ENCODE assay signal across 20 mouse cellular contexts in genomic region chr17:88094327-88094726, GRCm38 (mm10). TPM values are rescaled to one million over a fixed set of nuclear protein-coding genes. Genes with fewer than 3 reads are reported as not detected.
DNase-seq lines count a peak whose midpoint lies in the region; ATAC-seq and TF ChIP-seq lines count a peak whose summit lies in the region.
"Had no signal": no experiment of that assay in that cellular context is flagged by ENCODE, and none has a peak within 500 bp of the region (broad histone marks: within the 10 kb centered on the region; RNA-seq: fewer than 3 reads in every experiment).

No protein-coding gene starts in this region.

- H3K27me3 ChIP-seq in forebrain, embryonic 14.5 days (replicated peaks; ENCODE audit: control insufficient read depth, insufficient read depth, low read length), result no peaks in the 10 kb centered on the region
- H3K27me3 ChIP-seq in forebrain, embryonic 11.5 days (ENCODE audit: control insufficient read depth, insufficient read depth, low read length), result no peaks in the 10 kb centered on the region
- no peaks in the 10 kb centered on the region for H3K27me3 ChIP-seq in hindbrain, embryonic 15.5 days
- H3K27me3 ChIP-seq in hindbrain, embryonic 12.5 days, result no peaks in the 10 kb centered on the region
- no peaks in the 10 kb centered on the region for H3K27me3 ChIP-seq in midbrain, postnatal 0 days (ENCODE audit: insufficient read depth, low read length)
- H3K27me3 ChIP-seq in midbrain, embryonic 11.5 days (ENCODE audit: control insufficient read depth, insufficient read depth, low read length), result no peaks in the 10 kb centered on the region
- H3K27me3 ChIP-seq in hindbrain, embryonic 16.5 days (replicated peaks; ENCODE audit: control insufficient read depth, insufficient read depth, low read length), result no peaks in the 10 kb centered on the region
- H3K27me3 ChIP-seq: embryonic facial prominence, embryonic 13.5 days; heart, embryonic 15.5 days; intestine, embryonic 15.5 days had no signal

- no peak overlapping the region for H3K9ac ChIP-seq in forebrain, embryonic 14.5 days (ENCODE audit: low read length)
- no peak overlapping the region for H3K9ac ChIP-seq in forebrain, embryonic 11.5 days (ENCODE audit: low read length)
- no peak overlapping the region for H3K9ac ChIP-seq in hindbrain, embryonic 15.5 days
- H3K9ac ChIP-seq in hindbrain, embryonic 12.5 days, result no peak overlapping the region
- H3K9ac ChIP-seq in midbrain, postnatal 0 days (replicated peaks; ENCODE audit: low read length, poor library complexity, severe bottlenecking), result 0 out of 2 replicates have a peak overlapping the region, but pooled peaks have one; percentile 13
- H3K9ac ChIP-seq in midbrain, embryonic 11.5 days (ENCODE audit: low read length), result no peak overlapping the region
- H3K9ac ChIP-seq in hindbrain, embryonic 16.5 days (ENCODE audit: low read depth, low read length), result no peak overlapping the region
- H3K9ac ChIP-seq: embryonic facial prominence, embryonic 13.5 days; heart, embryonic 15.5 days; intestine, embryonic 15.5 days had no signal

- ATAC-seq in forebrain, embryonic 14.5 days, result peak; percentile 55; the same call in 1 of the 2 replicates
- no peak for ATAC-seq in forebrain, embryonic 11.5 days (replicated peaks; ENCODE audit: low FRiP score)
- ATAC-seq in hindbrain, embryonic 15.5 days (ENCODE audit: low FRiP score, low read depth), result no peak
- ATAC-seq in hindbrain, embryonic 12.5 days (ENCODE audit: low FRiP score), result no peak
- ATAC-seq in midbrain, postnatal 0 days (ENCODE audit: low FRiP score), result no peak
- no peak for ATAC-seq in midbrain, embryonic 11.5 days (ENCODE audit: low FRiP score)
- no peak for ATAC-seq in hindbrain, embryonic 16.5 days
- ATAC-seq: intestine, embryonic 15.5 days had no signal

- H3K36me3 ChIP-seq in forebrain, embryonic 14.5 days (ENCODE audit: control insufficient read depth, insufficient read depth, low read length), result no peaks in the 10 kb centered on the region
- H3K36me3 ChIP-seq in forebrain, embryonic 11.5 days (ENCODE audit: control insufficient read depth, insufficient read depth, low read length), result no peaks in the 10 kb centered on the region
- H3K36me3 ChIP-seq in hindbrain, embryonic 15.5 days, result no peaks in the 10 kb centered on the region
- no peaks in the 10 kb centered on the region for H3K36me3 ChIP-seq in hindbrain, embryonic 12.5 days
- H3K36me3 ChIP-seq in midbrain, postnatal 0 days (ENCODE audit: insufficient read depth, low read length), result no peaks in the 10 kb centered on the region
- no peaks in the 10 kb centered on the region for H3K36me3 ChIP-seq in midbrain, embryonic 11.5 days (ENCODE audit: control insufficient read depth, insufficient read depth, low read length)
- no peaks in the 10 kb centered on the region for H3K36me3 ChIP-seq in hindbrain, embryonic 16.5 days (ENCODE audit: control insufficient read depth, insufficient read depth, low read length)
- H3K36me3 ChIP-seq: embryonic facial prominence, embryonic 13.5 days; heart, embryonic 15.5 days; intestine, embryonic 15.5 days had no signal

- intact Hi-C loops in left cerebral cortex, postnatal 25 days (cut with DNase I), result no loop called here

- TF ChIP-seq CTCF in midbrain, postnatal 0 days (IDR thresholded peaks at IDR 0.05), result no peak

- H3K4me2 ChIP-seq in forebrain, embryonic 14.5 days (ENCODE audit: low read length), result peak overlapping the region; percentile 21; the same call in 1 of the 2 replicates
- H3K4me2 ChIP-seq in forebrain, embryonic 11.5 days (ENCODE audit: low read depth, low read length, severe bottlenecking), result no peak overlapping the region
- peak overlapping the region; percentile 36; the same call in 1 of the 2 replicates for H3K4me2 ChIP-seq in hindbrain, embryonic 15.5 days
- no peak overlapping the region for H3K4me2 ChIP-seq in hindbrain, embryonic 12.5 days (replicated peaks)
- peak overlapping the region; percentile 20; the same call in 1 of the 2 replicates for H3K4me2 ChIP-seq in midbrain, postnatal 0 days (ENCODE audit: low read depth, low read length, poor library complexity, severe bottlenecking)
- H3K4me2 ChIP-seq in midbrain, embryonic 11.5 days, result no peak overlapping the region
- peak overlapping the region; percentile 20; the same call in 1 of the 2 replicates for H3K4me2 ChIP-seq in hindbrain, embryonic 16.5 days (ENCODE audit: low read length)
- H3K4me2 ChIP-seq: embryonic facial prominence, embryonic 13.5 days; heart, embryonic 11.5 days; heart, embryonic 15.5 days; intestine, embryonic 15.5 days had no signal

- H3K4me1 ChIP-seq in forebrain, embryonic 14.5 days (ENCODE audit: control insufficient read depth, insufficient read depth, low read length), result no peaks in the 10 kb centered on the region
- H3K4me1 ChIP-seq in forebrain, embryonic 11.5 days (replicated peaks; ENCODE audit: control insufficient read depth, insufficient read depth, low read length), result no peaks in the 10 kb centered on the region
- 0 out of 2 replicates have a peak, but pooled peaks cover 3% of the 10 kb centered on the region for H3K4me1 ChIP-seq in hindbrain, embryonic 15.5 days (replicated peaks)
- H3K4me1 ChIP-seq in hindbrain, embryonic 12.5 days, result no peaks in the 10 kb centered on the region
- H3K4me1 ChIP-seq in midbrain, postnatal 0 days (ENCODE audit: insufficient read depth, low read length), result no peaks in the 10 kb centered on the region
- H3K4me1 ChIP-seq in midbrain, embryonic 11.5 days (ENCODE audit: control insufficient read depth, insufficient read depth, low read length), result no peaks in the 10 kb centered on the region
- no peaks in the 10 kb centered on the region for H3K4me1 ChIP-seq in hindbrain, embryonic 16.5 days (ENCODE audit: control insufficient read depth, insufficient read depth, low read depth, low read length)
- H3K4me1 ChIP-seq: embryonic facial prominence, embryonic 13.5 days; heart, embryonic 15.5 days; intestine, embryonic 15.5 days had no signal

- peak; percentile 64 for DNase-seq in forebrain, embryonic 14.5 days (ENCODE audit: low spot score)
- DNase-seq in forebrain, embryonic 11.5 days (ENCODE audit: low spot score), result no peak
- DNase-seq in midbrain, postnatal 0 days (ENCODE audit: low spot score), result peak; percentile 34
- DNase-seq in midbrain, embryonic 11.5 days (ENCODE audit: low spot score, missing footprints), result no peak
- no peak for DNase-seq in left cerebral cortex, postnatal 25 days (ENCODE audit: low spot score in 2 of 2)
- DNase-seq: adrenal gland, postnatal 10 days; cerebellum, adult 11-12 months; cerebellum, adult 9-10 months; cerebellum, postnatal 36 days; gastrocnemius, postnatal 10 days; heart, adult 18-20 months; heart, postnatal 14 days; kidney, adult 18-20 months had no signal

- WGBS in forebrain, embryonic 14.5 days, result 37% methylated on average over 12 of the region's 12 CpGs
- 83% methylated on average over 12 of the region's 12 CpGs for WGBS in forebrain, embryonic 11.5 days
- 41% methylated on average over 12 of the region's 12 CpGs for WGBS in hindbrain, embryonic 15.5 days
- WGBS in hindbrain, embryonic 12.5 days, result 64% methylated on average over 12 of the region's 12 CpGs
- 49% methylated on average over 12 of the region's 12 CpGs for whole genome bisulfite sequencing in midbrain, postnatal 0 days
- 87% methylated on average over 12 of the region's 12 CpGs for WGBS in midbrain, embryonic 11.5 days
- 42% methylated on average over 12 of the region's 12 CpGs for WGBS in hindbrain, embryonic 16.5 days

- no peak overlapping the region for H3K4me3 ChIP-seq in forebrain, embryonic 14.5 days (ENCODE audit: low read depth, low read length)
- H3K4me3 ChIP-seq in forebrain, embryonic 11.5 days (ENCODE audit: low read depth, low read length), result no peak overlapping the region
- H3K4me3 ChIP-seq in hindbrain, embryonic 15.5 days, result no peak overlapping the region
- H3K4me3 ChIP-seq in hindbrain, embryonic 12.5 days, result no peak overlapping the region
- H3K4me3 ChIP-seq in midbrain, postnatal 0 days (ENCODE audit: low read depth, low read length), result no peak overlapping the region
- H3K4me3 ChIP-seq in midbrain, embryonic 11.5 days (ENCODE audit: low read depth, low read length), result no peak overlapping the region
- H3K4me3 ChIP-seq in hindbrain, embryonic 16.5 days (ENCODE audit: low read length), result no peak overlapping the region
- H3K4me3 ChIP-seq: embryonic facial prominence, embryonic 13.5 days; heart, embryonic 15.5 days; intestine, embryonic 15.5 days had no signal

- H3K27ac ChIP-seq in forebrain, embryonic 14.5 days (ENCODE audit: low read depth, low read length), result peak overlapping the region; percentile 44; the same call in 1 of the 2 replicates
- H3K27ac ChIP-seq in forebrain, embryonic 11.5 days (ENCODE audit: low read depth, low read length), result no peak overlapping the region
- no peak overlapping the region for H3K27ac ChIP-seq in hindbrain, embryonic 15.5 days (replicated peaks)
- H3K27ac ChIP-seq in hindbrain, embryonic 12.5 days, result no peak overlapping the region
- no peak overlapping the region for H3K27ac ChIP-seq in midbrain, postnatal 0 days (ENCODE audit: low read depth, low read length)
- H3K27ac ChIP-seq in midbrain, embryonic 11.5 days (ENCODE audit: low read depth, low read length), result no peak overlapping the region
- no peak overlapping the region for H3K27ac ChIP-seq in hindbrain, embryonic 16.5 days (ENCODE audit: low read depth, low read length)
- H3K27ac ChIP-seq: embryonic facial prominence, embryonic 13.5 days; heart, embryonic 15.5 days; intestine, embryonic 15.5 days had no signal

- H3K9me3 ChIP-seq in forebrain, embryonic 14.5 days (replicated peaks; ENCODE audit: control insufficient read depth, low read length), result no peaks in the 10 kb centered on the region
- H3K9me3 ChIP-seq in forebrain, embryonic 11.5 days (ENCODE audit: control insufficient read depth, low read length), result no peaks in the 10 kb centered on the region
- H3K9me3 ChIP-seq in hindbrain, embryonic 15.5 days, result no peaks in the 10 kb centered on the region
- no peaks in the 10 kb centered on the region; the same call in 1 of the 2 replicates for H3K9me3 ChIP-seq in hindbrain, embryonic 12.5 days (replicated peaks)
- no peaks in the 10 kb centered on the region for H3K9me3 ChIP-seq in midbrain, postnatal 0 days (ENCODE audit: low read length)
- no peaks in the 10 kb centered on the region for H3K9me3 ChIP-seq in midbrain, embryonic 11.5 days (ENCODE audit: control insufficient read depth, low read length)
- no peaks in the 10 kb centered on the region for H3K9me3 ChIP-seq in hindbrain, embryonic 16.5 days (ENCODE audit: control insufficient read depth, low read length)
- H3K9me3 ChIP-seq: embryonic facial prominence, embryonic 13.5 days; heart, embryonic 15.5 days; intestine, embryonic 15.5 days had no signal

RNA-seq across cellular contexts. Expression of gene Fbxo11, which starts 29.2 kb away (rescaled TPM):
- polyA plus RNA-seq in forebrain, embryonic 14.5 days (2014; fragmentation: Nextera tagmentation; extraction: Ambion mirVana), result 39.6 and 40.8 TPM in 2 replicates
- polyA plus RNA-seq in forebrain, embryonic 11.5 days (2014; fragmentation: Nextera tagmentation; extraction: Ambion mirVana), result 40.0 and 41.1 TPM in 2 replicates
- 31.5 and 33.0 TPM in 2 replicates for polyA plus RNA-seq in hindbrain, embryonic 15.5 days (2015; fragmentation: Nextera tagmentation; extraction: Ambion mirVana)
- polyA plus RNA-seq in hindbrain, embryonic 12.5 days (2016; fragmentation: Nextera tagmentation; extraction: Ambion mirVana), result 32.3 and 35.9 TPM in 2 replicates
- total RNA-seq in midbrain, postnatal 0 days (2014; rRNA removed), result 48.5 and 76.9 TPM in 2 replicates
- polyA plus RNA-seq in midbrain, postnatal 0 days (2015; fragmentation: Nextera tagmentation; extraction: Ambion mirVana), result 22.3 and 27.7 TPM in 2 replicates
- polyA plus RNA-seq in midbrain, embryonic 11.5 days (2014; fragmentation: Nextera tagmentation; extraction: Ambion mirVana), result 39.0 and 41.2 TPM in 2 replicates
- polyA plus RNA-seq in hindbrain, embryonic 16.5 days (2015; fragmentation: Nextera tagmentation; extraction: Ambion mirVana), result 21.3 and 23.7 TPM in 2 replicates
- total RNA-seq in left cerebral cortex, postnatal 25 days (2021), result 100 to 1,000 TPM; 118 to 119 TPM

Comparison
In these comparisons a context has a peak if more than half of its experiments do, and no peak if none do; other contexts are left out.
1. DNase-seq: peak in forebrain, embryonic 14.5 days (single experiment) and midbrain, postnatal 0 days (single experiment); none in forebrain, embryonic 11.5 days (single experiment), midbrain, embryonic 11.5 days (single experiment) and left cerebral cortex, postnatal 25 days (0 of 2).
2. H3K4me2 ChIP-seq: peak in forebrain, embryonic 14.5 days (single experiment), hindbrain, embryonic 15.5 days (single experiment), midbrain, postnatal 0 days (single experiment) and hindbrain, embryonic 16.5 days (single experiment); none in forebrain, embryonic 11.5 days (single experiment), hindbrain, embryonic 12.5 days (single experiment) and midbrain, embryonic 11.5 days (single experiment).